Mouse (Mus musculus) CH12F3 (cell line): ENCODE results near the gene Klc1.

Source experiments
- in situ Hi-C: fragments of 300-500 bp; cut with MboI; formaldehyde crosslinking; loops from 2 replicates; pipeline ENCODE4 v1.14.3; 2020; ENCODE audit warnings: low sequenced_read_pairs

The Klc1 gene

GRCm38 (mm10) chr12:111769306-111769705 lies 10.7 kb downstream of the Klc1 start:
- in situ Hi-C loops, result no loop called here

- in situ Hi-C loops, result no loop called here
Observed at GRCm38 (mm10) chr12:111769816-111770577, 11.3 kb downstream of the Klc1 start.

DNA sequence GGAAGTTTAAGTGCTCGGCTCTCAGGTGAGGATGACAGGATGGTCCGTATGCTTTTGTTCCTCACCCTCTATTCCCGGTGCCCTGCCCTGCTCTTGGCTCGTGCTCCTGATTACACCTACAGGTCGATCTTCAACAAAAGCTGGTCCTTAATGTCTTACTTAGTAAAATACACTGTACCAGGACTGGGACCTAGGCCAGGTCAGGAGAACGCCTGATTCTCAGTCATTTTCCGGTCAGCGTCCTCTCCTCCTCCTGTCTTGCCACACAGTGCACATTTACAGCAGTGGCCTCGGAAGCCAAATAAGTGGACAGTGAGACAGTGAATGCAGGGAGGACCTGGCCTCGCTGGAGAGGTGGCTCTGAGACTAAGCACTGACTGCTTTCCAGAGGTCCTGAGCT lies 12.0 kb downstream of the Klc1 start:
- in situ Hi-C loops, result no loop called here

DNA sequence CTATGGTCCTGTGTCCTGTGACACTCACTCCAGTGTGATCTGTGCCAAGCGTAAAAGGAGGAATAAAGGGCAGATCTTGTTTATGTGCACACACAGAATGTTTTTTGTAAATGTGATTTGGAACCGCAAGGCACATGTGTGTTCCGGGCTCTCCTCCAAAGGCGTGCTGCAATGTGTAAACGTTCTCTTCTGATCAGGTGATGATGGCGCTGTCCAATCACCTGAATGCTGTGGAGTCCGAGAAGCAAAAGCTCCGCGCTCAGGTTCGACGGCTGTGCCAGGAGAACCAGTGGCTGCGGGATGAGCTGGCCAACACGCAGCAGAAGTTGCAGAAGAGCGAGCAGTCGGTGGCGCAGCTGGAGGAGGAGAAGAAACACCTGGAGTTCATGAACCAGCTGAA lies 15.5 kb downstream of the Klc1 start:
- in situ Hi-C loops, result no loop called here

DNA sequence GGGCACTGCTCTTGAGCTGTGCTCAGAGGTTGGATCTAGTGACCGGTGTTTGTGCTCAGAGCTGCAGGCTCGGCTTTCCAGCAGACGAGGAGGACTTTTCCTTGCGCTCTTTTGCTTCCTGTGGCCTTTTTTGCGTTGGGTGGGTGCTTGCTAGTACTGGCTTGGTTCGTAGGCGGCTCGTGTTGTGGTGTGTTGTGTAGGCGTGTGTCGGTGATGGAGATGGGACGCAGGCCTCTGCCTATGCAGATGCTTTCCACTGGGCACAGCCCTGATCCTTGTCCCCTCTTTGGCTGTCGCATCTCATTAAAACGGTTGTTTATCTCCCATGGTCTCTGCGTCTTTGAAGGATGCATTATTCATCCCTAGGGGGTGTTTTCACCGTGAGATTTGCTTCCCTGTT lies 16.2 kb downstream of the Klc1 start:
- in situ Hi-C loops, result no loop called here

GRCm38 (mm10) chr12:111777919-111778318 lies 19.3 kb downstream of the Klc1 start:
- in situ Hi-C loops, result no loop called here

GRCm38 (mm10) chr12:111779544-111779943 lies 20.9 kb downstream of the Klc1 start:
- in situ Hi-C loops, result no loop called here

DNA sequence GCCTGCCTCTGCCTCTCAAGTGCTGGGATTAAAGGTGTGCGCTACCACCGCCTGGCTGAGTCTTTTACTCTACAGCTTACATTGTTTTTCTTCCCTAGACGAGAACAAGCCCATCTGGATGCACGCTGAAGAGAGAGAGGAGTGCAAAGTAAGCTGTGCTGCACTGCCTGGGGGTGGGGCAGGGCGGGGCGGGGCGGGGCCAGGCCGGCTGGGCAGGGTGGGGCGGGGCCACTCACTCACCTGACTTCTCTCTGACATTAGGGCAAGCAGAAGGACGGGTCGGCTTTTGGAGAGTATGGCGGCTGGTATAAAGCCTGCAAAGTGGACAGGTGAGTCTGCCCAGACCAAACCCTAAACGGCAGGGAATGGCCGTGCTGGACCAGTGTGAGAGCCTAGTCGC lies 26.5 kb downstream of the Klc1 start:
- in situ Hi-C loops, result no loop called here

DNA sequence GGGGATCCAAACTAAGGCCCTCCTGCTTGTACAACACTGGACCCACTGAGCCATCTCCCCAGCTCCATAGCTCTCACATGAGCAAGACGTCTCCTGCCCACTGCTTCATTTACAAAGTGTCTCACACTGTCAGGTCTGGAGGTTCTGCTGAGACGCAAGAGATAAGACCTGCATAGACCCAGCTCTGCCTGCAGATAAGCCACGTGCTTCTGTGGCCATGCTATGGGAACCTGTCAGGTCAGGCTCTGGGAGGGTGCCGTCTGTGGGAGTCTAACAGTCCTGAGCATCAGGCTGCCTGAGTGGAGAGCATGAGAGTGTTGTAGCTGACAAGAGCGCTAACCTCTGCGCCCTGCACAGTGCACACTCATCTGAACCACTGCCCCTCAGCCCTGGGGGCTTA lies 28.4 kb downstream of the Klc1 start:
- in situ Hi-C loops, result no loop called here

DNA sequence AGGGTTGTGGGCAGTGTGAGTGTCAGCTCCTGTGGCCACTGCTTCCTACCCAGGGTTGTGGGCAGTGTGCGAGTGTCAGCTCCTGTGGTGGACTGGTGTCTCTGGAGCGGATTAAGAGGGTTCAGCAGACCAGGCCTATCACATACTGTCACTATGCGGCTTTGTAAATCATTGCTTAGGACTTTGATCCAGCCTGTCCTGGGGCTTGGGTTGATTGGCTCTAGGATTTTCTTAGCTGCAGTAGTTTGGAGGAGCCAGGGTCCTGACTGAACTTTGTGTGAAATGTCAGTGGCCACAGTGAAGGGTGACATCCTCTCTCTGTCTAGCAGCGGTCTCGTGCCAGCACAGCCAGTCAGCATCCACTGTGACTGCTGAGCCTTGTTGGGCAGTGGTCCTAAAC lies 31.4 kb downstream of the Klc1 start:
- in situ Hi-C loops, result no loop called here

- in situ Hi-C loops, result no loop called here
Observed at GRCm38 (mm10) chr12:111790631-111791030, 32.0 kb downstream of the Klc1 start.

DNA sequence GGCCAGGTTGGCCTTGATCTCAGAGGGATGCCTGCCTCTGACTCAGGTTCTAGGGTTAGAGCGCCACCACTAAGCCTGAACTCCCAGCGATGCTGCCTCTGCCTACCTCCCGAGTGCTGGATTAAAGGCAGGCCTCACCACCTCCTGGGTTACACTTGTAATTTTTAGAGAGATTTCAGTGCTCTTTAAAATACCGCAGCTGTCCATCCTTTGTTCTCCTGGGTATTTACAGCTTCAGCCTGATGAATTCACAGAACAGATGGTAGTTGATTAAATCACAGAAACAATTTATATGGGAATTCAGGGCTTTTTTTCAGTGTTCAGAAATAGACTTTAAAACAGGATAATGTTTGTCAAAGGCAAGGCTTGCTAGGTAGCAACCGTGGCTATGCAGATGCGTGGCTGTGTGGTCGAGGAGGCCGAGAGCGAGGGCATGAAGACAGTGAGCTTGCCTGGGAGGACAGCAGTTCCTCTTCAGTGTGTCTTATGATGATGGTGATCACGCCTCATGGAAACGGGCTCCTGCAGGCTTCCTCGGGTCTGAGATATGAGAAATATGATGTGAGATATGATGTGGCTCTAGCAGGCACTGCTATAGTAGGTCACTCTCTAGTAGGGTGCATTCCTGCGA lies 32.9 kb downstream of the Klc1 start:
- in situ Hi-C loops, result no loop called here

GRCm38 (mm10) chr12:111794102-111794501 lies 35.5 kb downstream of the Klc1 start:
- in situ Hi-C loops, result no loop called here

GRCm38 (mm10) chr12:111794526-111795179 lies 36.0 kb downstream of the Klc1 start:
- in situ Hi-C loops, result no loop called here

DNA sequence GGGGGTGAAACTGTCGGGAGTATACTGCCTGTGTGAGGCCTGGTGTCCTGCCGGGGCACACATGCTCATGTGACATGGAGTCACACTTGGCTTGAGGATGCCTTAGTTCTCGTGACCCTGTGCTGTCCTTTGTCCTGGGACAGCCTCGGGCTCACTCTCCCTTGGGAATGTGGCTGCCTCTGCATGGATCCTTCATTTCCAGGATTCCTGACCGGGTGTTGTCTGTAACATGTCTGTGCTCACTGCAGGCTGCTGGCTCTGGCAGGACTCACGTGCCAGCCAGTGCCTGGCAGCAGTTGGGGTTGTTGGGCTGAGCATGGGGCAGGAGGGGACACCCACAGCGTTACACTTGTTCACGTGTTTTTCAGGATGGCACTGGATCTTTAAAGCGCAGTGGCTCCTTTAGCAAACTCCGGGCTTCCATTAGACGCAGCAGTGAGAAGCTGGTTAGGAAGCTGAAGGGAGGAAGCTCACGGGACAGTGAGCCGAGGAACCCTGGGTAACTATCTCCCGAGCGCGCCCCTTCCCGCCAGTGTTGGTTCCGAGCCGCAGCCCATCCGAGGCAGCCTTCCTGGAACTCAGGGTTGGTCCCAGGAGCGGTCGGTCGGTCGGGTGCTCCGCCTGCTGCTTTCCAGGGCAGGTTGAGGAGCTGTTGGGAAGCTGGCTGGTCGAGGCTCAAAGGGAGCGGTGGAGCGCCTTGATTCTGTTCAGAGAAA lies 36.7 kb downstream of the Klc1 start:
- in situ Hi-C loops, result no loop called here

GRCm38 (mm10) chr12:111797251-111797650 lies 38.6 kb downstream of the Klc1 start:
- in situ Hi-C loops, result no loop called here

- in situ Hi-C loops, result no loop called here
Observed at GRCm38 (mm10) chr12:111798493-111798892, 39.8 kb downstream of the Klc1 start.

DNA sequence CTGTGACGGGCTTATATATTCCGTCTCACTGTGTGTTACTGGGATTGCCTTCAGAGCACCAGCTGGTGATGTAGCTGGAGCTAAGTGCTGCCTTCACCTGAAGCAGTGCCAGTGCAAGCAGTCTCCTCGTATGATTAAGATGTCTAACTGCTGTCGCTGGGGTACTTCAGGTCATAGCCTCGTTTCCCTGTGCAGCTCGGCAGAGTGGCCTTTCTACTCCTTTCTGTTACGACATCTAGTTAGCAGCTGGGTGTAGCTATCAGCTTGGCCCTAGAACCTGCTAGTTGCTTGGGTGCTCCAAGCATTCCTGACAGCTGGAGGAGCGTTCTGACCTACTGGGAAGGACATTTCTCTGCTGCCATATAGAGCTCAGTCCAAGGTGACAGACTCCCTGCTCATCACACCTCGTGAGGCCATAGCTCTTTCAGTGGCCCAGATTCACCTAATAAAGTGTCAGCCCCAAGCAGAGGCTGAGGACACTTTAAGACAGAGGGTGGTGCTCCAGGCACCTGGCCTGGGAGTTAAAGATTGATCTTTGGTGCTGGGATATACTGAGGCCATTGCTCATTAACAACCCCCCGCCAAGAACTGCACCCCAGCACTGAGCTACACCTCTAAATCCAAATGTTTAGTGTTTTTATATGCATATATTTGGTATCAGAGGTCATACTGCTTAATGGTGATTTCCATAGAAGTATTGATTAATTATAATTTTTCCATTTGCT lies 42.0 kb downstream of the Klc1 start:
- in situ Hi-C loops, result no loop called here

- in situ Hi-C loops, result no loop called here
Observed at GRCm38 (mm10) chr12:111803538-111803937, 44.9 kb downstream of the Klc1 start.

DNA sequence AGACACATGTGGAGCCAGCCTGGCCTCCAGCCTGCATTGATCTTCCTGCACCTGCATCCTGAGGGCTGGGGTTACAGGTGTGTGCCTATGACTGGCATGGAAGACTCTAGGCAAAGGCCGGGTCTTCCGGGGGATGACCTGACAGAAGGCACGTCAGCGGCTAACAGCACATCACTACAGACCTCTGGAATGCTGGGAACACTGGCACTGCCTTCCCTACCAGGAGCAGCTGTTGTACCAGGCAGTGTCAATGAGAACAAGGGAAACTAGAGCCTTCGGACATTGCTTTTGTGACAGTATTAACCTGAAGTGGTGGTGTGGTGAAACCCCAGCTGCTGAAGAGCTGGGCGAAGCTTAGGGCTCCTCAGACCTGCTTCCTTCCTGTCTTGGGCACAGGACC lies 50.1 kb downstream of the Klc1 start:
- in situ Hi-C loops, result no loop called here

- in situ Hi-C loops, result no loop called here
Observed at GRCm38 (mm10) chr12:111809762-111810161, 51.1 kb downstream of the Klc1 start.
